Mouse (Mus musculus) large intestine, adult 2 months (tissue): ENCODE results near the gene Bcl7c. TPM values are rescaled to one million over a fixed set of nuclear protein-coding genes. Genes with fewer than 3 reads are reported as not detected.
"Not testable (repeated sequence)": the region's sequence is repeated elsewhere in the genome, so short reads cannot be mapped to it uniquely, and the experiment has no call there.

Source experiments
- DNase-seq: peaks from one replicate; pipeline ENCODE4 v3.0.0-alpha.2; 2012; ENCODE audit warnings: low read depth, low spot score
- WGBS: fragments of 180-500 bp; shearing (Covaris S2); methylation state at CpG from one replicate; pipeline ENCODE4 v1.1.7; 2018; 5-methylcytosine and 5-hydroxymethylcytosine counted together
- polyA plus RNA-seq: library from polyadenylated mRNA; depleted of rRNA; stranded (reverse); fragments of >200 nt; gene quantifications from 2 replicates; pipeline ENCODE4 v1.2.3, GENCODE M21; 2012

The Bcl7c gene
- polyA plus RNA-seq, 1 experiment: 17.5 TPM

GRCm38 (mm10) chr7:127656946-127657345, 51.8 kb downstream of the Bcl7c start:
- WGBS: 28% methylated on average over 4 of the region's 4 CpGs
- no peak for DNase-seq

- DNase-seq: no peak
- WGBS: 84% methylated on average over 10 of the region's 10 CpGs
Measured at GRCm38 (mm10) chr7:127654318-127654717, 54.4 kb downstream of the Bcl7c start.

GRCm38 (mm10) chr7:127652050-127652449, 56.7 kb downstream of the Bcl7c start:
- no peak for DNase-seq
- WGBS: 4% methylated on average over 18 of the region's 18 CpGs

GRCm38 (mm10) chr7:127651624-127652023, 57.1 kb downstream of the Bcl7c start:
- WGBS: 46% methylated on average over 2 of the region's 3 CpGs

GRCm38 (mm10) chr7:127649206-127649605, 59.5 kb downstream of the Bcl7c start:
- DNase-seq: no peak
- whole genome bisulfite sequencing: 38% methylated on average over 6 of the region's 6 CpGs

More at GRCm38 (mm10) chr7:127651624-127652023, 57.1 kb downstream of the Bcl7c start:
- no peak for DNase-seq

GRCm38 (mm10) chr7:127648516-127649201, 60.1 kb downstream of the Bcl7c start:
- no peak for DNase-seq
- WGBS: 29% methylated on average over 4 of the region's 4 CpGs

- WGBS: 32% methylated on average over 7 of the region's 7 CpGs
- DNase-seq: not testable (repeated sequence)
Measured at GRCm38 (mm10) chr7:127647576-127647975, 61.2 kb downstream of the Bcl7c start.

GRCm38 (mm10) chr7:127646363-127646762, 62.4 kb downstream of the Bcl7c start:
- DNase-seq: no peak
- WGBS: 67% methylated on average over 4 of the region's 4 CpGs

- DNase-seq: no peak
- WGBS: 78% methylated on average over 4 of the region's 4 CpGs
Measured at GRCm38 (mm10) chr7:127642254-127642653, 66.5 kb downstream of the Bcl7c start.

- no peak for DNase-seq
- 21% methylated on average over 4 of the region's 4 CpGs for WGBS
Measured at GRCm38 (mm10) chr7:127641260-127641659, 67.5 kb downstream of the Bcl7c start.

GRCm38 (mm10) chr7:127636963-127637362, 71.8 kb downstream of the Bcl7c start:
- under 1% methylated on average over 27 of the region's 27 CpGs for WGBS
- no peak for DNase-seq

- no peak for DNase-seq
- 83% methylated on average over 4 of the region's 4 CpGs for WGBS
Measured at GRCm38 (mm10) chr7:127631416-127631815, 77.3 kb downstream of the Bcl7c start.

- 75% methylated on average over 5 of the region's 5 CpGs for WGBS
- DNase-seq: no peak
Measured at GRCm38 (mm10) chr7:127628646-127629045, 80.1 kb downstream of the Bcl7c start.

GRCm38 (mm10) chr7:127626471-127626870, 82.3 kb downstream of the Bcl7c start:
- DNase-seq: no peak
- 85% methylated on average over 4 of the region's 4 CpGs for WGBS

GRCm38 (mm10) chr7:127626039-127626438, 82.7 kb downstream of the Bcl7c start:
- 96% methylated on average over 7 of the region's 7 CpGs for WGBS

GRCm38 (mm10) chr7:127618402-127618801, 90.3 kb downstream of the Bcl7c start:
- not testable (repeated sequence) for DNase-seq
- WGBS: 87% methylated on average over 7 of the region's 8 CpGs

More at GRCm38 (mm10) chr7:127626039-127626438, 82.7 kb downstream of the Bcl7c start:
- DNase-seq: no peak

- no peak for DNase-seq
- WGBS: 81% methylated on average over 2 of the region's 2 CpGs
Measured at GRCm38 (mm10) chr7:127617962-127618361, 90.8 kb downstream of the Bcl7c start.

GRCm38 (mm10) chr7:127616881-127617280, 91.9 kb downstream of the Bcl7c start:
- no peak for DNase-seq
- 68% methylated on average over 1 of the region's 1 CpGs for WGBS

- no peak for DNase-seq
- WGBS: 56% methylated on average over 1 of the region's 1 CpGs
Measured at GRCm38 (mm10) chr7:127616336-127616735, 92.4 kb downstream of the Bcl7c start.

GRCm38 (mm10) chr7:127614891-127615843, 93.6 kb downstream of the Bcl7c start, which contains the start of gene Zfp629:
Gene Zfp629, minus strand, starts transcription at chr7:127615797.
- peak; percentile 29 for DNase-seq
- 1% methylated on average over 50 of the region's 50 CpGs for WGBS
